Mouse (Mus musculus) stomach, embryonic 16.5 days (tissue): ENCODE measurements around the gene Cnot11. TPM values are rescaled to one million over a fixed set of nuclear protein-coding genes. Genes with fewer than 3 reads are reported as not detected.
A peak's percentile ranks its signal among the peaks of the same experiment; 100 is the strongest.

Experiments
- ATAC-seq: fragments of 200-750 bp; cut with Nextera tagmentation; 2 replicates; pipeline ENCODE4 v1.8.0; 2017; ENCODE audit warnings: moderate number of reproducible peaks, moderate TSS enrichment; ENCODE audit not compliant: insufficient read depth, low FRiP score
- H3K27ac ChIP-seq: fragments of 300-500 bp; sonication (generic); 2 replicates; pipeline ENCODE4 v1.5.1; 2014; ENCODE audit warnings: low read length
- H3K27me3 ChIP-seq: fragments of 300-500 bp; sonication (generic); 2 replicates; pipeline ENCODE4 v1.6.1; 2014; ENCODE audit warnings: low read length, control low read depth, mixed read lengths; ENCODE audit not compliant: control insufficient read depth, insufficient read depth
- H3K36me3 ChIP-seq: fragments of 300-500 bp; sonication (generic); 2 replicates; pipeline ENCODE4 v1.6.1; 2014; ENCODE audit warnings: low read length; ENCODE audit not compliant: control insufficient read depth, insufficient read depth
- H3K4me1 ChIP-seq: fragments of 300-500 bp; sonication (generic); 2 replicates; pipeline ENCODE4 v1.6.1; 2014; ENCODE audit warnings: low read length, control low read depth, mixed read lengths; ENCODE audit not compliant: control insufficient read depth, insufficient read depth
- H3K4me2 ChIP-seq: fragments of 300-500 bp; sonication (generic); 2 replicates; pipeline ENCODE4 v1.6.1; 2014; ENCODE audit warnings: low read depth, low read length, mixed read lengths
- H3K4me3 ChIP-seq: fragments of 300-500 bp; sonication (generic); replicated peaks from 2 replicates; pipeline ENCODE4 v1.5.1; 2014; ENCODE audit warnings: mild to moderate bottlenecking, low read length
- H3K9ac ChIP-seq: fragments of 300-500 bp; sonication (generic); 2 replicates; pipeline ENCODE4 v1.6.1; 2014; ENCODE audit warnings: low read length
- H3K9me3 ChIP-seq: fragments of 300-500 bp; sonication (generic); replicated peaks from 2 replicates; pipeline ENCODE4 v1.6.1; 2016; ENCODE audit warnings: low read length, control low read depth; ENCODE audit not compliant: control insufficient read depth
- WGBS: fragments of 180-500 bp; shearing (Covaris S2); extraction: QIAGEN DNeasy Blood & Tissue Kit; methylation state at CpG from one replicate; pipeline ENCODE4 v1.1.7; 2014; 5-methylcytosine and 5-hydroxymethylcytosine counted together
- polyA plus RNA-seq: library from polyadenylated mRNA; unstranded; fragments of >200 nt; fragmentation: Nextera tagmentation; extraction: Ambion mirVana; gene quantifications from 2 replicates; pipeline ENCODE4 v1.2.1, GENCODE M21; 2015

Gene Cnot11
- polyA plus RNA-seq, 1 experiment from 2014 or later: 10.5 TPM

GRCm38 (mm10) chr1:39505600-39505999 is 29.2 kb upstream of the Cnot11 start:
- H3K27me3 ChIP-seq: no peaks in the 10 kb centered on the region
- H3K9ac ChIP-seq: no peak overlapping the region; the same call in 1 of the 2 replicates
- no peak overlapping the region for H3K27ac ChIP-seq
- H3K4me1 ChIP-seq: no peaks in the 10 kb centered on the region
- no peak for ATAC-seq
- H3K9me3 ChIP-seq: no peaks in the 10 kb centered on the region
- H3K36me3 ChIP-seq: no peaks in the 10 kb centered on the region
- WGBS: 53% methylated on average over 9 of the region's 9 CpGs
- no peak overlapping the region for H3K4me3 ChIP-seq
- no peak overlapping the region for H3K4me2 ChIP-seq

- Histone ChIP-seq H3K9ac (no peak overlapping the region), H3K36me3 (no peaks in the 10 kb centered on the region), H3K4me2 (no peak overlapping the region), H3K9me3 (no peaks in the 10 kb centered on the region), H3K27ac (no peak overlapping the region), H3K4me3 (no peak overlapping the region), H3K27me3 (no peaks in the 10 kb centered on the region), H3K4me1 (no peaks in the 10 kb centered on the region)
- 74% methylated on average over 8 of the region's 8 CpGs for WGBS
- no peak for ATAC-seq
These were observed 23.0 kb upstream of the Cnot11 start for GRCm38 (mm10) chr1:39511775-39512174.

GRCm38 (mm10) chr1:39512183-39512582 is 22.6 kb upstream of the Cnot11 start:
- ATAC-seq: no peak
- H3K4me3 ChIP-seq: no peak overlapping the region
- no peaks in the 10 kb centered on the region for H3K27me3 ChIP-seq
- WGBS: 78% methylated on average over 1 of the region's 1 CpGs
- H3K9ac ChIP-seq: no peak overlapping the region
- no peak overlapping the region for H3K27ac ChIP-seq
- H3K9me3 ChIP-seq: no peaks in the 10 kb centered on the region
- H3K4me2 ChIP-seq: no peak overlapping the region
- no peaks in the 10 kb centered on the region for H3K36me3 ChIP-seq
- no peaks in the 10 kb centered on the region for H3K4me1 ChIP-seq

- no peaks in the 10 kb centered on the region for H3K36me3 ChIP-seq
- no peaks in the 10 kb centered on the region for H3K9me3 ChIP-seq
- H3K27ac ChIP-seq: no peak overlapping the region
- ATAC-seq: no peak
- H3K4me3 ChIP-seq: no peak overlapping the region
- H3K27me3 ChIP-seq: no peaks in the 10 kb centered on the region
- no peaks in the 10 kb centered on the region for H3K4me1 ChIP-seq
- no peak overlapping the region for H3K9ac ChIP-seq
- H3K4me2 ChIP-seq: no peak overlapping the region
- WGBS: 74% methylated on average over 10 of the region's 10 CpGs
These were observed 19.3 kb upstream of the Cnot11 start for GRCm38 (mm10) chr1:39515303-39515991.

- H3K4me3 ChIP-seq: no peak overlapping the region
- H3K4me1 ChIP-seq: no peaks in the 10 kb centered on the region
- ATAC-seq: no peak
- no peaks in the 10 kb centered on the region for H3K9me3 ChIP-seq
- H3K27ac ChIP-seq: no peak overlapping the region
- WGBS: 89% methylated on average over 7 of the region's 7 CpGs
- H3K9ac ChIP-seq: no peak overlapping the region
- no peaks in the 10 kb centered on the region for H3K36me3 ChIP-seq
- no peaks in the 10 kb centered on the region for H3K27me3 ChIP-seq
- H3K4me2 ChIP-seq: no peak overlapping the region
These were observed 13.5 kb upstream of the Cnot11 start for GRCm38 (mm10) chr1:39521326-39521725.

- 19% methylated on average over 5 of the region's 5 CpGs for WGBS
- ATAC-seq: no peak
These were observed 12.3 kb upstream of the Cnot11 start for GRCm38 (mm10) chr1:39522519-39522918.

GRCm38 (mm10) chr1:39525763-39526162 is 9.0 kb upstream of the Cnot11 start:
- Histone ChIP-seq H3K9ac (no peak overlapping the region), H3K27me3 (no peaks in the 10 kb centered on the region), H3K4me3 (no peak overlapping the region), H3K27ac (no peak overlapping the region), H3K4me2 (no peak overlapping the region), H3K36me3 (no peaks in the 10 kb centered on the region), H3K9me3 (no peaks in the 10 kb centered on the region), H3K4me1 (no peaks in the 10 kb centered on the region)
- ATAC-seq: no peak
- 69% methylated on average over 7 of the region's 7 CpGs for WGBS

More at GRCm38 (mm10) chr1:39522519-39522918, 12.3 kb upstream of the Cnot11 start:
- H3K4me2 ChIP-seq: no peak overlapping the region
- no peak overlapping the region for H3K27ac ChIP-seq
- H3K27me3 ChIP-seq: no peaks in the 10 kb centered on the region
- H3K36me3 ChIP-seq: no peaks in the 10 kb centered on the region
- no peak overlapping the region for H3K9ac ChIP-seq
- H3K4me1 ChIP-seq: no peaks in the 10 kb centered on the region
- no peak overlapping the region for H3K4me3 ChIP-seq
- H3K9me3 ChIP-seq: no peaks in the 10 kb centered on the region

- Histone ChIP-seq H3K9me3 (no peaks in the 10 kb centered on the region), H3K36me3 (no peaks in the 10 kb centered on the region), H3K4me2 (no peak overlapping the region), H3K27ac (no peak overlapping the region), H3K4me3 (no peak overlapping the region), H3K4me1 (no peaks in the 10 kb centered on the region), H3K9ac (no peak overlapping the region), H3K27me3 (no peaks in the 10 kb centered on the region)
- ATAC-seq: no peak
- WGBS: 76% methylated on average over 9 of the region's 9 CpGs
These were observed 8.2 kb upstream of the Cnot11 start for GRCm38 (mm10) chr1:39526371-39527167.

- Histone ChIP-seq H3K27ac (no peak overlapping the region), H3K4me1 (no peaks in the 10 kb centered on the region), H3K27me3 (no peaks in the 10 kb centered on the region), H3K9ac (no peak overlapping the region), H3K36me3 (no peaks in the 10 kb centered on the region), H3K9me3 (no peaks in the 10 kb centered on the region), H3K4me3 (no peak overlapping the region), H3K4me2 (no peak overlapping the region)
- peak; percentile 61; the same call in 1 of the 2 replicates for ATAC-seq
- WGBS: 12% methylated on average over 7 of the region's 7 CpGs
These were observed 7.4 kb upstream of the Cnot11 start for GRCm38 (mm10) chr1:39527432-39527831.
